Mouse (Mus musculus): ENCODE data around the gene Olfr243. TPM values are rescaled to one million over a fixed set of nuclear protein-coding genes. Genes with fewer than 3 reads are reported as not detected.
"Not testable (repeated sequence)": the region's sequence is repeated elsewhere in the genome, so short reads cannot be mapped to it uniquely, and the experiment has no call there.

Olfr243 gene
- polyA plus RNA-seq (2015; fragmentation: Nextera tagmentation; extraction: Ambion mirVana): not detected in 2 replicates

DNA sequence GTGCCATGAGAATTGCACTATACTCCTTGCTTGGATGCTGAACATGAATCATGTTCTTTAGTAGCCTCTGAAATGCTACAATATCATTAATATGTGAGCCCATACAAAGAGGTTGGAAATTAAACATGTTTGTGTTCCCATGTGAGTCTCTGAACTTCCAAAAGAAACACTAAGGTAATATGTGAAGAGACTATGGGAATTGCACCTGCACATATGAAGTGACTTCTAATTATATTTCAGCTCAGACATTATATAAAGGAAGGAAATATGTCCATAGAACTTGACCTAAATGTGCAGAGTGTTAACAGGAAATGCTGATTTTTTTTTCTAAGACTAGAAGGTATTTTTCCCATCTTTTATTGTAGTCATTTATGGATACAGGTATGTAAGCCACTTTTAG, at the start of gene Olfr243:
Olfr243 (plus strand) TSS at position 301 of the 400 bp plus-strand sequence.
- Histone ChIP-seq H3K27ac (no peak within 1 kb of the TSS), H3K27me3 (no peaks in the 10 kb centered on the region), H3K4me2 (no peak within 1 kb of the TSS), H3K9me3 (replicated peaks) (no peaks in the 10 kb centered on the region), H3K9ac (no peak within 1 kb of the TSS), H3K4me1 (replicated peaks) (no peaks in the 10 kb centered on the region), H3K4me3 (replicated peaks) (no peak within 1 kb of the TSS), H3K36me3 (no peaks in the 10 kb centered on the region)
- no peak for DNase-seq
- no peak for ATAC-seq (ENCODE audit: low read depth)

DNA sequence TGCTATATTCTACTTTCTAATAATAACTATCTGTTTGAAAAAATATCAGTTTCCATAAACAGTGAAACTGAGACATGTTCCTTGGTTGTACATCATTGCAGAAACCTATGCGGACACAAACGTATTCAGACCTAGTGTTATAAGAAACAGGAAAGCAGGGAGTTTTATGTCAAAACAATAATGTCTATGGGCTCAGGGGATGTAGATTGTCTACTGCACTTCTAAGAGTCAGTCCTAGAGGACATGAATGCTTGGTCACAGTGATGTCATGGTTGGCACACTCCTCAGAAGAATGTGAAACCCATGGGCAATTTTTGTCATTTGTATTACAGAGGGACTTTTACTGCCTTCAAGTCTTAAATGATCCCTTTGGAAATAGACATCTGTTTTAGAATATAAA, 43.4 kb upstream of the Olfr243 start, which contains the start of gene Olfr624:
Olfr624 (minus strand) TSS at position 101 of the 400 bp plus-strand sequence.
- ATAC-seq (ENCODE audit: low read depth): no peak
- WGBS (ENCODE audit: insufficient replicate concordance): 77% methylated on average over 2 of the region's 2 CpGs
- H3K9ac ChIP-seq: no peak within 1 kb of the TSS
- H3K4me2 ChIP-seq: no peak within 1 kb of the TSS
- H3K4me3 ChIP-seq (replicated peaks): no peak within 1 kb of the TSS
- DNase-seq: no peak
- H3K27me3 ChIP-seq: no peaks in the 10 kb centered on the region
- H3K9me3 ChIP-seq (replicated peaks): no peaks in the 10 kb centered on the region
- H3K36me3 ChIP-seq: no peaks in the 10 kb centered on the region
- H3K4me1 ChIP-seq (replicated peaks): no peaks in the 10 kb centered on the region
- no peak within 1 kb of the TSS for H3K27ac ChIP-seq

DNA sequence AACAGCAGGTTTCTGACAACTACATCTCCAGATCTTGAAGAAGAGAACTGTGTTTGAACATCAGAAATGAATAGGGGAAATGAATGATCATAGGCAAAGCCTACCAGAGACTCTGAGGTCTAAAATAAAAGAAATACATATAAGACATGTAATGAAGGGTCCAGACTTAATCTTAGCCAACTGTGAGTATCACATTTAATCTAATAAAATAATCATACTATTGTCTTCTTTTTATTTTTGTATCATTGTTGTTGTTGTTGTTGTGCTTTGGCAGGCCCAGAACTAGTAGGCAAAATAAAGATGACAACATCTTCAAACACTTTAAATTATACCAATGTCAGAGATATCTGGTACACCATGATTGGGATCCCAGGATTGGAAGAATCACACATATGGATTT, 32.1 kb upstream of the Olfr243 start, which contains the start of gene Olfr625-ps1:
Olfr625-ps1 (plus strand) TSS at position 301 of the 400 bp plus-strand sequence.
- H3K27me3 ChIP-seq: no peaks in the 10 kb centered on the region
- H3K4me2 ChIP-seq: no peak within 1 kb of the TSS
- H3K4me1 ChIP-seq (replicated peaks): no peaks in the 10 kb centered on the region
- ATAC-seq (ENCODE audit: low read depth) (no peak), DNase-seq (no peak)
- no peak within 1 kb of the TSS for H3K27ac ChIP-seq
- no peaks in the 10 kb centered on the region for H3K9me3 ChIP-seq (replicated peaks)
- no peak within 1 kb of the TSS for H3K9ac ChIP-seq
- H3K4me3 ChIP-seq (replicated peaks): no peak within 1 kb of the TSS
- no peaks in the 10 kb centered on the region for H3K36me3 ChIP-seq

DNA sequence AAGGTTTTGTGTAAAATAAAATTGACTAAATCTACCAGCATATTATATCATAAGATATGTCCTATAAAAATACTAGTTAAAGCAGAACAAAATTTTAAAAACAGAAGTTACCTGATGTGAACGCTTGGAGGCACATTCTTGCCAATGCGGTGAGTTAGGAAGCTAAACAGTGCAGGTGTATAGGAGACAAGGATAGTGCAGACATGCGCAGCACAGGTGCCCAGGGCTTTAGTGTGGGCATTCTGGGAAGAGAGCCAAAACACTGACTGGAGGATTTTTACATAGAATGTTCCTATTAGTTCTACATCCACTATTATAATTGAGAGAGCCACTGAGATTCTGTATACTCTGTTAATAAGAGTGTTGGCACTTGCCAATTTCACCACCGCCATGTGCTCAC, 15.0 kb upstream of the Olfr243 start:
- Histone ChIP-seq H3K4me3 (replicated peaks) (no peak overlapping the region), H3K9me3 (replicated peaks) (no peaks in the 10 kb centered on the region), H3K4me2 (no peak overlapping the region), H3K36me3 (no peaks in the 10 kb centered on the region), H3K27me3 (no peaks in the 10 kb centered on the region), H3K27ac (no peak overlapping the region), H3K9ac (no peak overlapping the region), H3K4me1 (replicated peaks) (no peaks in the 10 kb centered on the region)
- DNase-seq (no peak), ATAC-seq (ENCODE audit: low read depth) (no peak)
- WGBS (ENCODE audit: insufficient replicate concordance): 78% methylated on average over 4 of the region's 4 CpGs

DNA sequence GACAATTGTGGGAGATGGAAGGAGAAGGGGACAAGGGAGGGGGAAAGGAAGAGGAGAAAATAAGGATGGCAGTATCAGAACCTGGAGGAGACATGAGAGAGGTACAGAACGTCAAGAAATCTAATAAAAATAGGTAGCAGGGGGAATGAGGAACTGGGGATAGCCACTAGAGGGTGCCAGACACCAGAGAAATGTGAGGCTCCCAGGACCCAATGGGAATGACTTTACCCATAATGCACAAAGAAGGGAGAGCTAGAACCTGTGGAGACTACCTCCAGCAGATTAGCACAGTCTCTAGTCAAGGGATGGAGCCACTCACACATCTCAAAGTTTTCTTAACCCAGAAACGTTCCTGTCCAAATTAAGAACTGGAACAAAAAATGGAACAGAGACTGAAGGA, 2.4 kb upstream of the Olfr243 start:
- Histone ChIP-seq H3K9me3 (replicated peaks) (no peaks in the 10 kb centered on the region), H3K4me1 (replicated peaks) (no peaks in the 10 kb centered on the region), H3K4me3 (replicated peaks) (no peak overlapping the region), H3K27ac (no peak overlapping the region), H3K4me2 (no peak overlapping the region), H3K27me3 (no peaks in the 10 kb centered on the region), H3K36me3 (no peaks in the 10 kb centered on the region), H3K9ac (no peak overlapping the region)
- ATAC-seq (ENCODE audit: low read depth) (peak; percentile 54; the same call in 1 of the 2 replicates), DNase-seq (no peak)
- WGBS (ENCODE audit: insufficient replicate concordance): 22% methylated on average over 2 of the region's 2 CpGs

DNA sequence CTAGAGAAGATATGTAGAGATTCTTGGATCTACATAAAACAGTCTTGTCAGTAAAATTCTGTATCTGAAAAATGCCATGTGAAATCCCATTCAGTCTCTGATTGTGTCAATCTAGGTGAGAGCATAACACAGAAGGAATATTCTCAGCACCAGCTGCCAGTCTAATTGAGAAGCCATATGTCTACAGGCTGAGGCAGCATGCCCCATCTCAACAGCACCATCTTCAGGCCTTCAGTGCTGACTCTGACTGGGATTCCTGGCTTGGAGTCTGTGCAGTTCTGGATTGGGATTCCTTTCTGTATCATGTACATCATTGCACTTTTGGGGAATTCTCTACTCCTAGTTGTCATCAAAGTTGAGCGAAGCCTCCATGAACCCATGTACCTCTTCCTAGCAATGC, 1.9 kb downstream of the Olfr243 start:
- not testable (repeated sequence) for H3K9me3 ChIP-seq (replicated peaks); H3K36me3 ChIP-seq; H3K27ac ChIP-seq; H3K4me1 ChIP-seq (replicated peaks); H3K4me2 ChIP-seq; H3K9ac ChIP-seq; ATAC-seq (ENCODE audit: low read depth); H3K27me3 ChIP-seq; H3K4me3 ChIP-seq (replicated peaks); DNase-seq
- WGBS (ENCODE audit: insufficient replicate concordance): 82% methylated on average over 1 of the region's 1 CpGs

DNA sequence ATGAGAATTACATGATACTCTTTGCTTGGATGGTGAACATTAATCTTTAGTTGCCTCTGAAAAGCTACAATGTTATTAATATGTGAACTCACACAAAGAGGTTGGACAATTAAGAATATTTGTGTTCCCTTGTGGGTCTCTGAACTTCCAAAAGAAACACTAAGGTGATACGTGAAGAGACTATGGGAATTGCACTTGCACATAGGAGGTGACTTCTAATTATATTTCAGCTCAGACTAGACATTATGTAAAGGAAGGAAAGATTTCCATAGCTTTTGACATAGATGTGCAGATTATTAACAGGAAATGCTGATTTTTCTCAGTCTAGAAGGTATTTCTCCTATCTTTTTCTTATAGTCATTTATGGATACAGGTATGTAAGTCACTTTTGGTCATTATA, 15.6 kb downstream of the Olfr243 start, which contains the start of gene Olfr628:
Olfr628 (plus strand) TSS at position 301 of the 400 bp plus-strand sequence.
- Histone ChIP-seq H3K9ac (no peak within 1 kb of the TSS), H3K4me2 (no peak within 1 kb of the TSS), H3K27ac (no peak within 1 kb of the TSS), H3K27me3 (no peaks in the 10 kb centered on the region), H3K4me3 (replicated peaks) (no peak within 1 kb of the TSS), H3K36me3 (no peaks in the 10 kb centered on the region), H3K9me3 (replicated peaks) (no peaks in the 10 kb centered on the region), H3K4me1 (replicated peaks) (no peaks in the 10 kb centered on the region)
- ATAC-seq (ENCODE audit: low read depth) (no peak), DNase-seq (no peak)
- WGBS (ENCODE audit: insufficient replicate concordance): 62% methylated on average over 1 of the region's 1 CpGs

DNA sequence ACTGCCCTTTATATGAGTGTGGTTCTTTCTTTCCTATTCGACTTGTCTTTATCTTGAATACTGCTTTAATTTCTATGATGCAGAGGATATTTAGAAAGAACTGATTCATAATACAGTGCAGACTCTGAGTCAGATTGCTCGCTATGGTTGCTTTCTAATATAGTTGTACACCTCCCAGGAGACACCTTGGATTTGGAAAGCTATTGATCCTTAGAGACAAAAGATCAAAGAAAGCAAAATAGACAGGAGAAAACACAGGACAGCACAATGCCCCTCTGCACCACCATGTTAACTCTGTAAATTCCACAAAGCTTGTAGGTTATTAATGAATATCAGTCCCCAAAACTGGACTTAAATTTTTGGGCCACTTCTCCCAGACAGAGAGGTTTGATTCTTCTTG, 30.4 kb downstream of the Olfr243 start, which contains the start of gene Olfr629:
Olfr629 (minus strand) TSS at position 101 of the 400 bp plus-strand sequence.
- H3K27ac ChIP-seq: no peak within 1 kb of the TSS
- H3K36me3 ChIP-seq: no peaks in the 10 kb centered on the region
- WGBS (ENCODE audit: insufficient replicate concordance): 58% methylated on average over 2 of the region's 2 CpGs
- DNase-seq (no peak), ATAC-seq (ENCODE audit: low read depth) (no peak)
- H3K27me3 ChIP-seq: no peaks in the 10 kb centered on the region
- H3K4me3 ChIP-seq (replicated peaks): no peak within 1 kb of the TSS
- H3K4me1 ChIP-seq (replicated peaks): no peaks in the 10 kb centered on the region
- no peak within 1 kb of the TSS for H3K4me2 ChIP-seq
- H3K9me3 ChIP-seq (replicated peaks): no peaks in the 10 kb centered on the region
- H3K9ac ChIP-seq: no peak within 1 kb of the TSS

DNA sequence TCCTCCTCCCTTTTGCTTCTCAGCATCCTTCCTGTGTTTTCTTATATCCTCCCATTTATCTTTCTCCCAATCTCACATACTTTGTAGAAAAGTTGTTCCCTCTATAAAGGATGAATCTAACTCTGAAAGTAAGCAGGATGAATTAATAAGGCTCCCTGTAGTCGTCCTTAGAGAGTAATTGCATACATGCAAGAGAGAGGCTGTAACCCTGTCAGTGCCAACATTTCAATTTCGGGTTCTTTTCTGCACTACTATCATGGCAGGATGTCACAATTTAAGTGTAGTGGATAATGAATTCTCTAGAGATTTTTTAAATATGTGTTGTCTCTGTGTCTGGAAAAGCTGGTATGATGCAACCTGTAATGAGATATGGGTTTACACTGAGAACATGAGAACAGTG, 42.8 kb downstream of the Olfr243 start, which contains the start of gene Olfr630:
Olfr630 (minus strand) TSS at position 101 of the 400 bp plus-strand sequence.
- Histone ChIP-seq H3K4me2 (no peak within 1 kb of the TSS), H3K4me3 (replicated peaks) (no peak within 1 kb of the TSS), H3K4me1 (replicated peaks) (no peaks in the 10 kb centered on the region), H3K9ac (no peak within 1 kb of the TSS), H3K9me3 (replicated peaks) (no peaks in the 10 kb centered on the region), H3K27me3 (no peaks in the 10 kb centered on the region), H3K36me3 (no peaks in the 10 kb centered on the region), H3K27ac (no peak within 1 kb of the TSS)
- no peak for DNase-seq
- 34% methylated on average over 2 of the region's 2 CpGs for WGBS (ENCODE audit: insufficient replicate concordance)
- ATAC-seq (ENCODE audit: low read depth): no peak

DNA sequence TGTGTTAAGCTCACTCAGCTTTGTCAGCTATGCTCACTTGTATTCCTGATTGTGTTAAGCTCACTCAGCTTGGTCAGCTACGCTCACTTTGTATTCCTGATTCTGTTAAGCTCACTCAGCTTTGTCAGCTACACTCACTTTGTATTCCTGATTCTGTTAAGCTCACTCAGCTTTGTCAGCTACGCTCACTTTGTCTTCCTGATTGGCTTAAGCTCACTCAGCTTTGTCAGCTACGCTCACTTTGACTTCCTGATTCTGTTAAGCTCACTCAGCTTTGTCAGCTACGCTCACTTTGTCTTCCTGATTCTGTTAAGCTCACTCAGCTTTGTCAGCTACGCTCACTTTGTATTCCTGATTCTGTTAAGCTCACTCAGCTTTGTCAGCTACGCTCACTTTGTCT, 47.7 kb downstream of the Olfr243 start:
- H3K9ac ChIP-seq; H3K4me2 ChIP-seq; DNase-seq; H3K36me3 ChIP-seq; H3K9me3 ChIP-seq (replicated peaks); ATAC-seq (ENCODE audit: low read depth); H3K27ac ChIP-seq; H3K4me1 ChIP-seq (replicated peaks); H3K4me3 ChIP-seq (replicated peaks); H3K27me3 ChIP-seq: not testable (repeated sequence)
- WGBS (ENCODE audit: insufficient replicate concordance): 42% methylated on average over 6 of the region's 6 CpGs

DNA sequence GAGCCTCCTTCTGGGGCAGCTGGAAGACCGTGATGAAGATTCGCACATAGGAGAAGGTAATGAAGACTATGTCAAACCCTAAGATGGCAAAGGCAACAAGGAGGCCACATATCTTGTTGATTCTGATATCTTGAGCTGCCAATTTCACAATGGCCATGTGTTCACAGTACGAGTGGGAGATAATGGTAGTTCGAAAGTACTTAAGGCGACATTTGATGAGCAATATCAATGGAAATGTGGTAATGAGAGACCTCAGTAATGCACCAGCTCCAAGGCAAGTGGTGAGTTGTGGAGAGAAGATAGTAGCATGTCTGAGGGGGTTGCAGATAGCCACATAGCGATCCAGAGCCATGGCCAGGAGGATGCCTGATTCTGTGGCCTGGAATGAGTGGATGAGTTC, 53.2 kb downstream of the Olfr243 start:
- not testable (repeated sequence) for H3K9ac ChIP-seq; H3K4me3 ChIP-seq (replicated peaks); DNase-seq; H3K4me2 ChIP-seq; H3K27ac ChIP-seq; H3K36me3 ChIP-seq; H3K9me3 ChIP-seq (replicated peaks); H3K27me3 ChIP-seq; H3K4me1 ChIP-seq (replicated peaks)
- ATAC-seq (ENCODE audit: low read depth): peak; percentile 92
- WGBS (ENCODE audit: insufficient replicate concordance): 29% methylated on average over 6 of the region's 6 CpGs

All from liver, embryonic 13.5 days (tissue).